Mouse (Mus musculus) hindbrain, embryonic 12.5 days (tissue): ENCODE results near the gene Ifi27l2b. TPM values are rescaled to one million over a fixed set of nuclear protein-coding genes. Genes with fewer than 3 reads are reported as not detected.
"Not testable (repeated sequence)": the region's sequence is repeated elsewhere in the genome, so short reads cannot be mapped to it uniquely, and the experiment has no call there.

Experiments
- ATAC-seq: fragments of 200-750 bp; cut with Nextera tagmentation; 2 replicates; pipeline ENCODE4 v1.8.0; 2017; ENCODE audit warnings: moderate TSS enrichment; ENCODE audit not compliant: low FRiP score
- H3K27ac ChIP-seq: fragments of 300-500 bp; sonication (generic); 2 replicates; pipeline ENCODE4 v1.5.1; 2016; ENCODE audit warnings: mild to moderate bottlenecking
- H3K27me3 ChIP-seq: fragments of 300-500 bp; sonication (generic); 2 replicates; pipeline ENCODE4 v1.6.1; 2016; ENCODE audit warnings: mild to moderate bottlenecking
- H3K36me3 ChIP-seq: fragments of 300-500 bp; sonication (generic); 2 replicates; pipeline ENCODE4 v1.6.1; 2016; ENCODE audit warnings: mild to moderate bottlenecking
- H3K4me1 ChIP-seq: fragments of 300-500 bp; sonication (generic); 2 replicates; pipeline ENCODE4 v1.6.1; 2016
- H3K4me2 ChIP-seq: fragments of 300-500 bp; sonication (generic); replicated peaks from 2 replicates; pipeline ENCODE4 v1.6.1; 2016; ENCODE audit warnings: mild to moderate bottlenecking
- H3K4me3 ChIP-seq: fragments of 300-500 bp; sonication (generic); 2 replicates; pipeline ENCODE4 v1.5.1; 2016; ENCODE audit warnings: mild to moderate bottlenecking
- H3K9ac ChIP-seq: fragments of 300-500 bp; sonication (generic); 2 replicates; pipeline ENCODE4 v1.6.1; 2016; ENCODE audit warnings: mild to moderate bottlenecking, moderate library complexity
- H3K9me3 ChIP-seq: fragments of 300-500 bp; sonication (generic); replicated peaks from 2 replicates; pipeline ENCODE4 v1.6.1; 2016; ENCODE audit warnings: mild to moderate bottlenecking
- WGBS: fragments of 180-500 bp; shearing (Covaris S2); methylation state at CpG from one replicate; pipeline ENCODE4 v1.1.7; 2016; 5-methylcytosine and 5-hydroxymethylcytosine counted together
- polyA plus RNA-seq: library from polyadenylated mRNA; unstranded; fragments of >200 nt; fragmentation: Nextera tagmentation; extraction: Ambion mirVana; gene quantifications from 2 replicates; pipeline ENCODE4 v1.2.1, GENCODE M21; 2016

Gene Ifi27l2b
- not detected in 2 replicates for polyA plus RNA-seq

DNA sequence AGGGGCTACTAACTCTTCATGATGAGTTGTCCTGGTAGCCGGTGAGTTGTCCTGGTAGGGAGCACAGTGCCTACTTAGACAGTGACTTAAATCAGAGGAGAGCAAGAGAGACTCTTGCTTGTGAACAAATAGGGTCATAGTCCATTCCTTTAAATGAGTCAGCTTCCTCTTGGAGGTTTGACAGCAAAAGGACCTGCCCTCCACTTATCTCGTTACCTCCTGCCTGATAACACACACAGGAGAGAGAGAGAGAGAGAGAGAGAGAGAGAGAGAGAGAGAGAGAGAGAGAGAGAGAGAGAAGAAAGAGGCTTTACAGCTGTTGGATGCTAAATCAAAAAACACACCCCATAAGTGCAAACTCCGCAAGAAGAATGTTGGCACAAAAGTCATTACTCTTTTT is at the start of gene Ifi27l2b:
TSS of gene Ifi27l2b (minus strand) at position 84 of the 400 bp plus-strand sequence.
- ATAC-seq = no peak
- Histone ChIP-seq H3K27me3 (no peaks in the 10 kb centered on the region), H3K27ac (no peak within 1 kb of the TSS), H3K36me3 (no peaks in the 10 kb centered on the region), H3K4me2 (no peak within 1 kb of the TSS), H3K9me3 (no peaks in the 10 kb centered on the region), H3K9ac (no peak within 1 kb of the TSS), H3K4me1 (no peaks in the 10 kb centered on the region), H3K4me3 (no peak within 1 kb of the TSS)
- 80% methylated on average over 3 of the region's 3 CpGs for WGBS

DNA sequence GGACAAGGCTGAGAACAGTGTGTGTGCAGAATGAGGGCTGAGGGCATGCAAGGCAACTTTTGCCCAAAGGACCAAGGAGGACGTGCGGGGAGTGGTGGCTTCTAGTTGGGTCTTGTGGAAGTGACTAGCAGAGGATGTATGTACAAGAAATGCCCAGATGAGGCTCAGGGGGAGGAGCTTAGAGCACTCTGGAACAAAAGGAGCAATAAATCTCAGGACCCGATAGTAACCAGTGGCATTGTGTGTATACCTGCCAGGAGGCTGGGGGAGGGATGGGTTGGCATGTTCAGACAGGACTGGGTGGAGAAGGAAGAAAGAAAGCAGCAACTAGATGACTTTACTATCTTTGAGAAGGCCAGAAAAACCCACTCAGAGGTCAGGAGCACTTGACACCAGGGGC is 47.4 kb upstream of the Ifi27l2b start:
- no peaks in the 10 kb centered on the region for H3K27me3 ChIP-seq
- no peak overlapping the region for H3K27ac ChIP-seq
- no peak overlapping the region for H3K4me2 ChIP-seq
- H3K9ac ChIP-seq = no peak overlapping the region
- WGBS = 87% methylated on average over 3 of the region's 3 CpGs
- no peaks in the 10 kb centered on the region for H3K36me3 ChIP-seq
- H3K4me3 ChIP-seq = no peak overlapping the region
- H3K4me1 ChIP-seq = no peaks in the 10 kb centered on the region
- ATAC-seq = no peak
- no peaks in the 10 kb centered on the region for H3K9me3 ChIP-seq

DNA sequence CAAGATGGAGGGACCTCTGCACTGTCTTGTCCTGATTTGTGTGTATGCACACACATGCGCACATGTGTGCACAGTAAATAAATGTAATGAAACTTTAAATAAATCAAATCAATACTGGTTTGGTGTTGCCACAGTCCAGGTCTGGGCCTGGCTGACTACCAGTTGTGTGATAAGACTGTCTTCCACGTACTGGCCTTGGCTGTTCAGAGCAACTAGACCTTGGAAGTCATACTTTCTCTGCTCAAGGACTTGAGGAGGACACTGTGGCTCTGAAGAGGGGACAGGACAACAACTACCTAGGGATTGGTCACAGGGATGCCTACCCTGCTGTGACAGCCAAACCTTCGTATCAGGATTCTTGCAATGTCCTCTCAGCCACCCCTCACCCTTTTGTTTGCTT is 46.3 kb upstream of the Ifi27l2b start:
- no peaks in the 10 kb centered on the region for H3K36me3 ChIP-seq
- ATAC-seq = no peak
- no peaks in the 10 kb centered on the region for H3K27me3 ChIP-seq
- H3K4me1 ChIP-seq = no peaks in the 10 kb centered on the region
- H3K4me3 ChIP-seq = no peak overlapping the region
- H3K27ac ChIP-seq = no peak overlapping the region
- WGBS = 83% methylated on average over 3 of the region's 3 CpGs
- H3K9ac ChIP-seq = no peak overlapping the region
- H3K4me2 ChIP-seq = no peak overlapping the region
- H3K9me3 ChIP-seq = no peaks in the 10 kb centered on the region

DNA sequence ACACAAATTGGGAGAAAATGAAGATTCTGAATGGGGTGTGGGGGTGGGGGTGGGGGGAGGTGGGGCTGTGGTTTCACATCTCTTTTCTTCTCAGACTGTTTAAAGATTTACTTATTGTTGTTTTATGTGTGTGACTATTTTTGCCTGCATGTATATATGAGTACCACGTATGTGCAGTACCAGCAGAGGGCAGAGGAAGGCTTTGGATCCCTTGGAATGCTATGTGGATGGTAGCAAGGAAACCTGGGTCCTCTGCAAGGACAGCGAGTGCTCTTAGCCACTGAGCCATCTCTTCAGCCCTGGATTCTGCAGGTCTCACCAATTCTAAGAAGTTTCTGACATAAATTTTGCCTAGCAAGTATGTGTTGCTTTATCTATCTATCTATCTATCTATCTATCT is 42.2 kb upstream of the Ifi27l2b start:
- Histone ChIP-seq H3K27ac (no peak overlapping the region), H3K36me3 (no peaks in the 10 kb centered on the region), H3K9me3 (no peaks in the 10 kb centered on the region), H3K9ac (no peak overlapping the region), H3K4me2 (no peak overlapping the region), H3K27me3 (no peaks in the 10 kb centered on the region), H3K4me1 (no peaks in the 10 kb centered on the region), H3K4me3 (no peak overlapping the region)
- ATAC-seq = no peak
- 85% methylated on average over 2 of the region's 2 CpGs for WGBS

DNA sequence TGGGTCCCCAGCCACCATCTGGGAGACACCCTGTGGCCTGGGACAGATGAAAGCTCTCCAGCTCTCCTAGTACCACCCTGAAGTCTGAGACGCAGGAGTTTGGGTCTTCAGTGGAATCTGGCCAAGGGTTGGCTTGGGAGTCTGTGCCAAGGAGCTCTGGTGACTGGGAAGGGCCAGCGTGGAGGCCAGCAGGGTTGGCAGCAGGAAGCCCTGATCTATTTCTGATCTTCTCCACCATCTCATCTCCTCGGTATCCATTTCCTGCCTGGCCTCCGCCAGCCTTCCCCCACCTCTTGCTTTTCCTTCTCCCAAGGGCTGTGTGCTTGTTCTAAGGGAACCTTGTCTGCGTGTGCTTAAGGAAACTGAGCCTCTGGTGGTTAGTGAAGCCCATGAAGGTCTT is 41.7 kb upstream of the Ifi27l2b start:
- WGBS = 77% methylated on average over 5 of the region's 5 CpGs
- H3K4me3 ChIP-seq = no peak overlapping the region
- no peak overlapping the region for H3K9ac ChIP-seq
- H3K27me3 ChIP-seq = no peaks in the 10 kb centered on the region
- no peak overlapping the region for H3K27ac ChIP-seq
- no peaks in the 10 kb centered on the region for H3K9me3 ChIP-seq
- H3K4me2 ChIP-seq = no peak overlapping the region
- H3K36me3 ChIP-seq = no peaks in the 10 kb centered on the region
- no peaks in the 10 kb centered on the region for H3K4me1 ChIP-seq
- no peak for ATAC-seq

DNA sequence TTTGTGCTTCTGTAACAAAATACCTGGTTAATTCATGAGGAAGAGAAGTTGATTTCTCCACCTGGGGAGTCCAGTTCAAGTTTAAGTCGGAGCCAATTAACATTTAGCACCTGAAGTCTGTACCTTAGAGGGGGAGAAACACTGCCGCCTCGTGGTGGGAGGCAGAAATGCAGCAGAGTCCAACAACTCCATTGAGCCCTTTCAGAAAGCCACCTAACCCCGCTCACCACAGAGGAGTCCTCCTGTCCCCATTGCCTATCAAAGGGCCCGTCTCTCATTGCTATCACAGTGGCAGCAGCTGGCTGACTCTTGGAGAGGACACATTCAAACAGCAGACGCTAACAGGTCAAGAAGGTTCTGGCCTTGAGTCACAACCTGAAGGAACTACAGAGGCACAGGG is 37.5 kb upstream of the Ifi27l2b start:
- WGBS = 28% methylated on average over 6 of the region's 6 CpGs
- ATAC-seq = no peak

DNA sequence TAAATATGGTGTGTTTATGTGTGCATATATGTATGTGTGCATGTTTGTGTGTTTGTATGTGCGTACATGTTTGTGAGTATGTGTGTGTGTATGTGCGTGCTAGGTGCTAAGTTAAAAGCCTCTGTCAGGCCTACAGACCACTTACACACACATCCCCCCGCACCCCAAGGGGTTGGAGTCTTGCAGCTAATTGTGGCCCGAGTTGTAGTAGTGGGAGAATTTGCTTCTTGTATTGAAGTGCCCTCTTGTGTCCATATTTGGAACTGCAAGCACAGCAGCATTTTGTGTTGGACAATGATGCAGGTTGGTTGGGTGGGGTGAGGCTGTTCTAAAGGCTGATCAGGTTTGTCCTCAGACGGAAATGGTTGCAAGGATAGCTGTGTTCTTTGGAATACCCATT is 35.7 kb upstream of the Ifi27l2b start:
- no peak overlapping the region for H3K27ac ChIP-seq
- 35% methylated on average over 5 of the region's 5 CpGs for WGBS
- H3K27me3 ChIP-seq = no peaks in the 10 kb centered on the region
- H3K4me2 ChIP-seq = no peak overlapping the region
- no peaks in the 10 kb centered on the region for H3K9me3 ChIP-seq
- no peaks in the 10 kb centered on the region for H3K4me1 ChIP-seq
- ATAC-seq = no peak
- H3K9ac ChIP-seq = no peak overlapping the region
- no peak overlapping the region for H3K4me3 ChIP-seq
- no peaks in the 10 kb centered on the region for H3K36me3 ChIP-seq

More for the DNA sequence above, 37.5 kb upstream of the Ifi27l2b start:
- no peak overlapping the region for H3K4me2 ChIP-seq
- no peaks in the 10 kb centered on the region for H3K27me3 ChIP-seq
- H3K27ac ChIP-seq = no peak overlapping the region
- H3K4me3 ChIP-seq = no peak overlapping the region
- H3K9ac ChIP-seq = no peak overlapping the region
- H3K4me1 ChIP-seq = no peaks in the 10 kb centered on the region
- no peaks in the 10 kb centered on the region for H3K9me3 ChIP-seq
- no peaks in the 10 kb centered on the region for H3K36me3 ChIP-seq

DNA sequence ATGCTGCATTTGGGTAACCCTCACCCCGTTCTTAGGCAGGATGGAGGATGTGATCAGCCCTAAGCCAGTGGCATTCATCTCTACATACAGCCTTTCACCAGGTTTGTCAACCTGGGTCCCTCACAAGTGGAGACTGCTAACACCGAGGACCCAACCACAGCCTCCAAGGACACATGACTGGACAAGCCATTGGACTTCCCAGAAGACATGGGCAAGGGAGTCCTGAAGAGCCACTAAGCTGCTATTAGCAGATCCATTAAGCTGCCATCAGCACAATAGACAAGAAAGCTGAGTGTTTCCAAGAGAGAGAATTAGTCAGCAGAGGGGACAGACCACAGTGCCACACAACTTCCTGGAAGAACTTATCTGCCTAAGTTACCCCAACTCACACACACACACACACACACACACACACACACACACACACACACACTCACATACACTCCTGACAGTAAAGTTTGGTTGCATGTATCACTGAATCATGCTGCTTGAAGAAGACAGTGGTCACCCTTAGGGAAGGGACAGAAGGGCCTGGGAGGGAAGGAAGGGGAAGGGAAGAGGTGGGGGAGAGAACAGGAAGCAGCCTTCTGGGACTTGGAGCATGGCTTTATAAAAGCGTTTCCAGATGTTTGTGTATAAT is 34.2 kb upstream of the Ifi27l2b start:
- no peak for ATAC-seq
- Histone ChIP-seq H3K36me3 (no peaks in the 10 kb centered on the region), H3K9me3 (no peaks in the 10 kb centered on the region), H3K27ac (no peak overlapping the region), H3K27me3 (no peaks in the 10 kb centered on the region), H3K4me2 (no peak overlapping the region), H3K4me1 (no peaks in the 10 kb centered on the region), H3K9ac (no peak overlapping the region), H3K4me3 (no peak overlapping the region)
- 71% methylated on average over 3 of the region's 3 CpGs for WGBS

DNA sequence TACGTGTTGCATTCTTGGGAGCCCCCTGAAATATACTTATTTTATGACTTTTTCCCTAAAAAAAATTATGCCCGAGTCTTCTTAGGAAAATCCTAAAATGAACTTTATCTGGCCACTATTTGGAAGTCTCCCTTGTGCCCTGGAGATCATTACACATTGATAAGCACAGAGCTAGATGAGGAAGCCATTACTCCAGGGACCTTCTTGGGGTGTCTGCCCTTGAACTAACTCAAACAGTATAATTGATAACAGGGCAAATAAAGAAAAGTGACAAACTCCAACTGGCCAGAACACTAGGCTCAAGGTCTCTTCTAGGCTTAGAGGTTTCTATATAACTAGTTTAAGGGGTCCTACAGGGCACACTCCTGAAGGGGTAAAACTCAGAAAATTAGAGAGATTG is 30.7 kb upstream of the Ifi27l2b start:
- ATAC-seq = no peak
- no peaks in the 10 kb centered on the region for H3K27me3 ChIP-seq
- H3K27ac ChIP-seq = no peak overlapping the region
- H3K36me3 ChIP-seq = no peaks in the 10 kb centered on the region
- no peak overlapping the region for H3K4me3 ChIP-seq
- 76% methylated on average over 2 of the region's 2 CpGs for WGBS
- no peak overlapping the region for H3K9ac ChIP-seq
- H3K9me3 ChIP-seq = no peaks in the 10 kb centered on the region
- no peak overlapping the region for H3K4me2 ChIP-seq
- no peaks in the 10 kb centered on the region for H3K4me1 ChIP-seq

DNA sequence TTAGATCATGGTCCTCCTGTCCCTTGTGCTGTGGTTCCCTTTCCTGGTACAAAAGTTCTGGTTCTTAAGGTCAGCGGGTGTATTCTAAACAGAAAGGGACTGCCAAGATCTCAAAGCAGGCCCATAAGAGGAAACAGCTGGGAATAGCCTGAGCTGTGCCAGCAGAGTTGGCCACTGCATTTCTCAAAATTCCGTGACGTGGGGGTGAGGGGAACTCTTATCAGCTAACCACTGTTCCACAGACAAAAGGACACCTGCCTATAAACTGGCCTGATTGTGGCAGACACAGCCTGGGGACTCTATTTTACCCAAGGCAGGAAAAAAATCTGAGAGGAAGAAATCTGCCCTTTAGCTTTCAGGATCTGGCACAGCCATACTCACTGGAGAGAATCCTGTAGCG is 30.3 kb upstream of the Ifi27l2b start:
- Histone ChIP-seq H3K9ac (no peak overlapping the region), H3K4me2 (no peak overlapping the region), H3K9me3 (no peaks in the 10 kb centered on the region), H3K27me3 (no peaks in the 10 kb centered on the region), H3K4me1 (no peaks in the 10 kb centered on the region), H3K27ac (no peak overlapping the region), H3K36me3 (no peaks in the 10 kb centered on the region), H3K4me3 (no peak overlapping the region)
- 84% methylated on average over 4 of the region's 4 CpGs for WGBS
- no peak for ATAC-seq

DNA sequence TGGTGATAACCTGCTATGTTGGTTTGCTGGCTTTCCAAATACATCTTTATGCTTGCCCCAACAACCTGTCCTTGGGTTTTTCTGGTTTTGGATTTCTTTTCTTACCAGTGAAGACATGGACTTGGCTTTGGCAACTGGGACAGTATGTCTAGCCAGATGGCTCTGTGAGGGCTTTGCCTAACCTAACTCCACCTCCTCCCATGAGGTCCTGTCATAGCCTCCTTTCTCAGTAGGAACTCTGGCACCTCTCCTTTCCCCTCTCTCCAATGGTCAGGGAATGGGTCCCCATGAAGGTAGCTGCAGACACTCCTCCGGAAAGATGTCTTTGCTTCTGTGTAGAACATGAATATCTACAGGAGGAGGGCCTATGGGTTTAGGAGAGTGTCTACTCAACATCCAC is 29.7 kb upstream of the Ifi27l2b start:
- Histone ChIP-seq H3K9ac (no peak overlapping the region), H3K4me2 (no peak overlapping the region), H3K4me1 (no peaks in the 10 kb centered on the region), H3K27ac (no peak overlapping the region), H3K27me3 (no peaks in the 10 kb centered on the region), H3K4me3 (no peak overlapping the region), H3K9me3 (no peaks in the 10 kb centered on the region), H3K36me3 (no peaks in the 10 kb centered on the region)
- 75% methylated on average over 1 of the region's 1 CpGs for WGBS
- no peak for ATAC-seq

DNA sequence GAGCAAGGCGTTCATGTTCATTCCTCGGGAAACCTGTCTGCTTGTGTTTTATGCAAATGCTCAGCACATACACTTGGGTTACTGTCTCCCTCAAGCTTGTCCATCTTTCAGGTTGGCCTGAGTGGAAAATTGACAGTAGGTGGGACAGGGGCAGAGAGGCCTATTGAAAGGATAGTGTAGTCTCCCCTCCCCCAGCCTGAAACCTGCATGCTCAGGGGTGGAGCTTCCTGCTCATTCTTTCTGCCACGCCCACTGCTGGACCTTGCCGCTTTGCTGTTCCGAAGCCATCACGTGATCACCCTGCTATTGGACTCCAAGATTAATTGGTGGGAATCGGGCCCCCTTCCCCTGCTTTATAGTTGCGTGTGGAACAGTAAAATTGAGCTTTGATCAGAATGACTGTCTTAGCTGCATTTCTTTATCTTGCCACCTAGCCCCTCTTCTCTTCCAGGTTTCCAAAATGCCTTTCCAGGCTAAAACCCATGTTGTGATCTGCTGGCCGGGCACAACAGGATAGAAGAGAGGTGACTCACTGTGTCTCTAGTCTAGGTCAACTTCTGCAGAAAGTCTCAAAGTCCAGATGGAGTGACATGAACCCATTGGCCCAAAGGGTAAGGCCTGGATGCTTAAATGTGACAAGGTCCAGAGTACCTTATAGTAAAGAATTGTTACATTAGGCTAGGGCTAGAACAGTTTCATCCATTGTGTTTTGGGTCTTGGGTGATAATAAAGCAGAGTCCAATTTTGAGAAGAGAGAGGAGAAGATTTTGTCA is 27.4 kb upstream of the Ifi27l2b start:
- not testable (repeated sequence) for H3K9ac ChIP-seq, H3K4me3 ChIP-seq, H3K27me3 ChIP-seq, H3K27ac ChIP-seq, H3K4me2 ChIP-seq, H3K4me1 ChIP-seq, ATAC-seq, H3K9me3 ChIP-seq, H3K36me3 ChIP-seq
- WGBS = 70% methylated on average over 9 of the region's 9 CpGs

DNA sequence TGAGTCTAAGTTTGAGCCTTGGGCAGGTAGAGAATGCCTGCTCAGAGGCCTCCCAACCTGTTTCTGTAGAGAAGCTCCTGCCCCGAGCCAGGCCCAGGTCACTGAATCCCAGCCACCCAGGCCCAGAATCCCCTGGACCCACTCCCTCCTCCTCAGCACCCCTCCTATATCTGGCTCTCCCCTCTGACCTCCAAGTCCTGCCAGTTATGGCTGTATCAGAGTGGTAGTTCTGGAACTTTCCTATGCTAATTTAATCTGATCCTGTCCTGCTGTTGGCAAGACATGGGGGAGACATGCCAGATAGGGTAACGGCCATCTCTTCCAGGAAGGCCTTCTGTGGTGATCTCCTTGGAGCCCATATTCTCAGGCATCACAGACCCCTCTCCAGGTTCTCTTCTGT is 25.8 kb upstream of the Ifi27l2b start:
- Histone ChIP-seq H3K4me1 (no peaks in the 10 kb centered on the region), H3K4me3 (no peak overlapping the region), H3K27me3 (no peaks in the 10 kb centered on the region), H3K9me3 (no peaks in the 10 kb centered on the region), H3K27ac (no peak overlapping the region), H3K9ac (no peak overlapping the region), H3K36me3 (no peaks in the 10 kb centered on the region), H3K4me2 (no peak overlapping the region)
- no peak for ATAC-seq
- WGBS = 72% methylated on average over 2 of the region's 2 CpGs
